Mouse (Mus musculus): Measurements from ENCODE around the gene Ahcy.

GRCm38 (mm10) chr2:155081056-155081455, 6.8 kb upstream of the Ahcy start:
- TF ChIP-seq CTCF (IDR thresholded peaks at IDR 0.05; ENCODE audit: low read depth) = no peak
- no peak for TF ChIP-seq EP300 (IDR thresholded peaks at IDR 0.05; ENCODE audit: low read depth)
